Mouse (Mus musculus) gastrocnemius, adult 8-10 months (tissue): Measurements from ENCODE around the gene Osbp2. TPM values are rescaled to one million over a fixed set of nuclear protein-coding genes. Genes with fewer than 3 reads are reported as not detected.

Experiments
- DNase-seq, 2 experiments: peaks; one replicate each; pipeline ENCODE4 v3.0.0; 2022; ENCODE audit warnings: low spot score in 2 of 2
- total RNA-seq, 4 experiments: library from RNA; stranded (reverse); gene quantifications; 2 replicates each; pipeline ENCODE4 v1.2.4; 2022

The Osbp2 gene
- total RNA-seq, 4 experiments from 2014 or later = 0.75 to 1.6 (median 1.0) TPM

- no peak for DNase-seq
Observed at GRCm38 (mm10) chr11:3710203-3710602, 153.5 kb downstream of the Osbp2 start.

GRCm38 (mm10) chr11:3707057-3707456, 156.6 kb downstream of the Osbp2 start:
- no peak for DNase-seq

GRCm38 (mm10) chr11:3704404-3704803, 159.3 kb downstream of the Osbp2 start:
- no peak for DNase-seq

GRCm38 (mm10) chr11:3703089-3703992, 160.4 kb downstream of the Osbp2 start:
- DNase-seq = no peak

DNA sequence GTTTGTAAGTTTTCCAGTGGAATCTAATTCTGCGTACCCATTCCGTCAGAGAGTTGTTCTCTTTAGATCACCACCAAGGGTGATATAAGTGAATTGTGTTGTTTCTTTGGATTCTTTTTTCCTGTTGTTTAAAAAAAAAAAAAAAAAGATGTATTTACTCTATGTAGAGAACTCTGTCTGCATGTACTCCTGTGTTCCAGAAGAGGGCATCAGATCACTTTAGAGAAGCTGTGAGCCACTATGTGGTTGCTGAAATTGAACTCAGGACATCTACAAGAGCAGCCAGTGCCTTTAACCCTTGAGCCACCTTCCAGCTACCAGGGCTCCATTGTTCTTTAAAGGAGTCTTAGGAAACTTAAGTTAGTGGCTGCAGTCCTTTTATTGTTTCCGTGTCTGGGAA, 166.3 kb downstream of the Osbp2 start:
- no peak for DNase-seq

- DNase-seq = no peak
Observed at GRCm38 (mm10) chr11:3696086-3696616, 167.6 kb downstream of the Osbp2 start.

GRCm38 (mm10) chr11:3691746-3692145, 172.0 kb downstream of the Osbp2 start:
- no peak for DNase-seq

DNA sequence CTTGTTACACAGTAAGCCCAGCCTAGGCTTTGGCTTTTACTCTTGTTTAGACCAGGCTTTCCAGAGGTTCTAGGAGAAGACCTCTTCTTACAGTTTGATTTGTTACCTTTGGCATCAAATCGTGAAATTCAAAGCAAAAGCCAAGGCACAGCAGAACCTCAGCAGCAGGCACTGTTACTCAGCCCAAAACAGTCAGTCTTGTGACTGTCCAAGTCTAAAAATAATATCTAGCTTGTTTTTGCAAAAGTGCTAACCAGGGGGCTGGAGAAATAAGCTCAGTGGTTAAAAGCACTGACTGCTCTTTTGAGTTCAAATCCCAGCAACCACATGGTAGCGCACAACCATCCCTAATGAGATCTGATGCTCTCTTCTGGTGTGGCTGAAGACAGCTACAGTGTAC, 176.8 kb downstream of the Osbp2 start:
- no peak for DNase-seq

- no peak for DNase-seq
Observed at GRCm38 (mm10) chr11:3686318-3686717, 177.4 kb downstream of the Osbp2 start.

DNA sequence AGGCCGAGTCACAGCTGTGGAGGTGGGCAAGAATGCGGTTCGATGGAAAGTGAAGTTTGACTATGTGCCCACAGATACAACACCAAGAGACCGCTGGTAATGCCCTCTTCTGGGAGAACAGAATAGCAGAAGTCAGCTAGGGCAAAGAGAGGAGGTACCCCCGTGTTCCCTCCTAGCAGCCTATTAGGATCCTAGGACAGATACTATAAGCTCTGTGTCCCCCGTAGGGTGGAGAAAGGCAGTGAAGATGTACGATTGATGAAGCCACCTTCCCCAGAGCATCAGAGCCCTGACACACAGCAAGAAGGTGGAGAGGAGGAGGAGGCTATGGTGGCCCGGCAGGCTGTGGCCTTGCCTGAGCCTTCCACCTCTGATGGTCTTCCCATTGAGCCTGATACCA, 178.3 kb downstream of the Osbp2 start:
- no peak for DNase-seq

GRCm38 (mm10) chr11:3684723-3685430, 178.8 kb downstream of the Osbp2 start:
- DNase-seq = no peak

GRCm38 (mm10) chr11:3684232-3684631, 179.5 kb downstream of the Osbp2 start:
- DNase-seq = no peak

GRCm38 (mm10) chr11:3683696-3684095, 180.0 kb downstream of the Osbp2 start:
- no peak for DNase-seq

- no peak for DNase-seq
Observed at GRCm38 (mm10) chr11:3679771-3680170, 183.9 kb downstream of the Osbp2 start.

DNA sequence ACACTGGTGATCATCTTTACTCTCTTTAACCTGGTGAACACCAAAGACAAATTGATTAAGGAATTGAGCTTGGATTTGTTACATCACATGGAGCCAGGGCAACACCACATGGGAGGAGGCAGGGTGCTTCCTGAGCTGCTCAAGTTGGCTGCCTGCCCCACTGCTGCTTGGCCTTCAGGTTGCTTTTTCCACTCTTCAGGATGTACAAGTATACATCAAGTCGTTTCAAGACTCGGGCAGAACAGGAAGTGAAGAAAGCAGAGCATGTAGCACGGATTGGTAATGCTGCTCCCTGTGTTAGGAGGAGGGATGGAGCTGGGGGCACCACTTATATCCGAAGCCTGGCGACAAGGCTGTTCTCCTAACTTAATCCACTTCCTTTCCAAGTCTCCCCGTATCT, 186.5 kb downstream of the Osbp2 start:
- no peak for DNase-seq

DNA sequence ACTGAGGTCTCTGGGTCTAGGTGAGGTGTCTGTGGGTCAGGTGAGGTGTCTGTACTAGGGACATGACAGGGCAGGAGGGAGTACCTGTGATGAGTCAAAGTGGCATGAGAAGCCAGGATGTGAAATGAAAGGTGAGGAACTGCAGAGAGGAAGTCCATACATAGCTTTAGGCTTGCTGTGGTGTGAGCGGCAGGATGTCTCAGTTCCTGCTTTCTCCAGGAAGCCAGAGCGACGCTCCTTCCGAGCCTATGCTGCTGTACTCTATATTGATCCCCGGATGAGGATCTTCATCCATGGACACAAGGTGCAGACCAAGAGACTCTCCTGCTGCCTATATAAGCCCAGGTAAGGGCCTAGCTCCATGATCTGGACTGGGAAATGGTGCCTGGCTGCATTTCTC, 187.3 kb downstream of the Osbp2 start:
- no peak for DNase-seq

DNA sequence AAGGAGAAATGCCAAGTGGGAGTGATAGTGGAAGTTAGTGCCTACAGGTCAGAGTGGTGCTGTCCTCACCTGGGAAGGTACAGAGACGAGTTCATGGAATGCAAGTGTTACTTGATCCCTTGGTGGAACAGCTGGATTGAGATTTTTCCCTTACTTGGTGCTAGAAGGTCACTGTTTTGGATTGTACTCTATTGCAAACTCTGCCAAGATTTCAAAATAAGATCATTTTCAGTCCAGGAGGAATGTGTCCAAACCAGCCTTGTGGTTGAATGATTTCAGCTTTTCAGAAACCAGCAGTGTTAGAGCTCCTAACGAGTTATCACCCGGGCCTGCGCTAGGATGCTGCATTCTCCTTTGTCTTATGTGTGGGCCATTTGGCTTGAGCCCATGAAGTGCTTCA, 189.2 kb downstream of the Osbp2 start:
- DNase-seq = no peak

DNA sequence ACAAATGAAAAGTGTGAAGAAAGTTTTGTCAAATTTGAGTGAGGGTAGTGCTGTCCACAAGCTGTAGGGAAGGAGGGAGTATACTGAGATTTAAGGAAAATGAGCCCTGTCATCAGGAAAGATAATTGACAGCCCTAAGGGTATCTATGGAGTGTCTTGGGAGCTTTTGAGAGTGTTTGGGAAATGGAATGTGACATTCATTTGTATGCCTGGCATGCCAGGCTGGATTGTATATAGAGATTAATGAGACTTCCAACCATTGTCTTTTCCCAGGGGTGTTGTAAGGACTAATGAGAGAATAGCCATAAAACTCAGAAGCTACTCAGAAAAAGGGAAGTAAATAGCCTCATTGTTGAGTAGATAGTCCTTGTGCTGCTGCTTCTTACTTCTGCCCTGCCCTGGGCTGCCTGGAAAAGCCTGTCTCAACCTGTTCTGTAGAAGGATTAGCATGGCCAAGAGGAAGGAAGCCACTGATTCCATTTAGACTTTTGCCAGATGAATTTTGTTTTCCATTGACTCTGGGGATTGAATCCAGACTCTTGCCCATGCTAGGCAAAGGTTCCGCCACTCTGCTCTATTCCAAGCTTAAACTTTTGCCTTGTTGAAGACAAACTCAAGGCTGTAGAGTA, 192.6 kb downstream of the Osbp2 start:
- DNase-seq = no peak

- DNase-seq = no peak
Observed at GRCm38 (mm10) chr11:3669849-3670248, 193.9 kb downstream of the Osbp2 start.

GRCm38 (mm10) chr11:3668768-3669167, 194.9 kb downstream of the Osbp2 start:
- no peak for DNase-seq

DNA sequence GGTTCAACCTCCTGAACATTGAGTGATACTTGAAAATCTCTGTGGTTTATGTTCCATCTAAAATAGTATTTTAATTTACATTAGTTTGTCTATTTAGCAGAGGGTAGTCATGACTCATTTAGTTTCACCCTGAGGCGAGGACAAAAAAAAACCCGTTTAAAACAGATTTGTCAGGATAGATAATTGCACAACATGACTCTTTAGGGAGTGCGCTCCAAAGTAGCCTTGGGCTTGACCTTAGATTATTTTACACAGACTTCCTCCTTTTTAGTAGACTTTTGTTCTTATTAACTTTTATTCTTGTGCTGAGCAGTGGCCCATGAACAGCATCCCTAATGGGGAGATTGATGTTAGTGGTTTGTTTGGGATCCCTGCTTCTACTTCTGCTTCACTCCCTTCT, 196.2 kb downstream of the Osbp2 start:
- no peak for DNase-seq

- no peak for DNase-seq
Observed at GRCm38 (mm10) chr11:3661964-3662363, 201.7 kb downstream of the Osbp2 start.
